Mouse (Mus musculus) brain, embryonic 14.5 days (tissue): ENCODE results near the gene Nt5c2.

Experiments
- CTCF ChIP-seq: fragments of 200-500 bp; IDR thresholded peaks from 2 replicates; pipeline ENCODE4 v1.5.1; 2012; ENCODE audit warnings: inconsistent platforms, mild to moderate bottlenecking, moderate library complexity, borderline replicate concordance; ENCODE audit not compliant: insufficient read depth, insufficient read length; ENCODE audit errors: extremely low read depth
- POLR2A ChIP-seq: fragments of 200-500 bp; IDR thresholded peaks from 2 replicates; pipeline ENCODE4 v1.6.1; 2012; ENCODE audit warnings: mild to moderate bottlenecking, inconsistent platforms, borderline replicate concordance; ENCODE audit not compliant: poor library complexity, insufficient read depth, insufficient read length, severe bottlenecking; ENCODE audit errors: extremely low read depth

DNA sequence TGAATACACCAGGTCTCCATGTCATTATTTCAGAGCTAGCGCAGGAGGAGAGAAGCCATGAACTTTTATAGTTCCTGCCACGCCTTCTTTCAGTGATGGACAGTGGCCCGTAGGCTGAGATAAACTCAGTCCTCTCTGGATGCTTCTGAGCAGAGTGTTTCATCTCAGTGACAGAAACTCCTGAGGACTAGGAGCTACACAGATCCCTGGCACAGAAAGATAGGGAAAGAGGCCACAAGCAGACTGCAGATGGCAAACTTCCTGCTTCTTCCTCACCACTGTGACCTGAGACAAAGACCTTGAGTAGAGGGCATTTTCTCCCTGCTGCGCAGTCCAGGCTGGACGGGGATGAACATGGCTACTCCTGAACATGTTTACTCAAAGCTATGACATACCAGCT, 46.1 kb downstream of the Nt5c2 start:
- TF ChIP-seq POLR2A (no peak), CTCF (no peak)
